Mouse (Mus musculus): ENCODE data around the gene Nol11. TPM values are rescaled to one million over a fixed set of nuclear protein-coding genes. Genes with fewer than 3 reads are reported as not detected.
"Not testable (repeated sequence)": the region's sequence is repeated elsewhere in the genome, so short reads cannot be mapped to it uniquely, and the experiment has no call there.

Nol11 gene
- total RNA-seq, 1 experiment, result 90.4 TPM

- DNase-seq (ENCODE audit: low read depth, low spot score); H3K36me3 ChIP-seq (ENCODE audit: control insufficient read depth, insufficient read depth, low read length, poor library complexity, severe bottlenecking); H3K4me3 ChIP-seq (ENCODE audit: insufficient read depth in 1 of 2, low read depth in 1 of 2, low read length in 2 of 2, poor library complexity in 1 of 2, severe bottlenecking in 1 of 2); in situ Hi-C loops (cut with MboI; ENCODE audit: low sequenced_read_pairs in 2 of 2, unreplicated experiment in 2 of 2); H3K9ac ChIP-seq (ENCODE audit: insufficient read depth, low read depth, low read length, poor library complexity, severe bottlenecking); H3K9me3 ChIP-seq (ENCODE audit: control insufficient read depth, insufficient read depth, low read depth, low read length); H3K4me1 ChIP-seq (ENCODE audit: control insufficient read depth in 2 of 2, insufficient read depth in 2 of 2, low read length in 2 of 2, poor library complexity in 1 of 2): not testable (repeated sequence)
- peak overlapping the region; percentile 82 for H3K27ac ChIP-seq (ENCODE audit: insufficient read depth, low read depth, low read length, poor library complexity, severe bottlenecking)
- TF ChIP-seq ZNF384 (IDR thresholded peaks at IDR 0.05; ENCODE audit: low read depth, low read length), result peak; percentile 73; the same call in 1 of the 2 replicates
Measured at GRCm38 (mm10) chr11:107136458-107136857, 52.7 kb downstream of the Nol11 start.

GRCm38 (mm10) chr11:107135741-107136140 lies 53.4 kb downstream of the Nol11 start:
- no peaks in the 10 kb centered on the region for H3K9me3 ChIP-seq (ENCODE audit: control insufficient read depth, insufficient read depth, low read depth, low read length)
- peak overlapping the region; percentile 82; the same call in 1 of the 2 replicates for H3K27ac ChIP-seq (ENCODE audit: insufficient read depth, low read depth, low read length, poor library complexity, severe bottlenecking)
- H3K36me3 ChIP-seq (ENCODE audit: control insufficient read depth, insufficient read depth, low read length, poor library complexity, severe bottlenecking), result no peaks in the 10 kb centered on the region
- TF ChIP-seq ZNF384 (IDR thresholded peaks at IDR 0.05; ENCODE audit: low read depth, low read length) (peak; percentile 86), MAFK (IDR thresholded peaks at IDR 0.05; ENCODE audit: insufficient read depth, low read depth, low read length) (no peak)
- in situ Hi-C loops (cut with MboI; ENCODE audit: low sequenced_read_pairs in 2 of 2, unreplicated experiment in 2 of 2), result no loop called here
- DNase-seq (ENCODE audit: low read depth, low spot score), result peak; percentile 80
- H3K4me3 ChIP-seq (ENCODE audit: insufficient read depth in 1 of 2, low read depth in 1 of 2, low read length in 2 of 2, poor library complexity in 1 of 2, severe bottlenecking in 1 of 2), result no peak overlapping the region
- H3K4me1 ChIP-seq (ENCODE audit: control insufficient read depth in 2 of 2, insufficient read depth in 2 of 2, low read length in 2 of 2, poor library complexity in 1 of 2), result peaks cover 0 to 4% of the 10 kb centered on the region in 2 experiments; a peak in 2 of 4 replicates
- no peak overlapping the region for H3K9ac ChIP-seq (ENCODE audit: insufficient read depth, low read depth, low read length, poor library complexity, severe bottlenecking)

- Histone ChIP-seq H3K36me3 (ENCODE audit: control insufficient read depth, insufficient read depth, low read length, poor library complexity, severe bottlenecking) (no peaks in the 10 kb centered on the region), H3K9me3 (ENCODE audit: control insufficient read depth, insufficient read depth, low read depth, low read length) (no peaks in the 10 kb centered on the region), H3K4me3 (ENCODE audit: insufficient read depth in 1 of 2, low read depth in 1 of 2, low read length in 2 of 2, poor library complexity in 1 of 2, severe bottlenecking in 1 of 2) (peak overlapping the region; percentile 80 to 86), H3K27ac (ENCODE audit: insufficient read depth, low read depth, low read length, poor library complexity, severe bottlenecking) (peak overlapping the region; percentile 76), H3K9ac (ENCODE audit: insufficient read depth, low read depth, low read length, poor library complexity, severe bottlenecking) (peak overlapping the region; percentile 69), H3K4me1 (ENCODE audit: control insufficient read depth in 2 of 2, insufficient read depth in 2 of 2, low read length in 2 of 2, poor library complexity in 1 of 2) (peaks cover 2 to 5% of the 10 kb centered on the region in 2 experiments; a peak in 2 of 4 replicates)
- DNase-seq (ENCODE audit: low read depth, low spot score), result peak; percentile 79
- in situ Hi-C loops (cut with MboI; ENCODE audit: low sequenced_read_pairs in 2 of 2, unreplicated experiment in 2 of 2), result no loop called here
- TF ChIP-seq ZC3H11A (IDR thresholded peaks at IDR 0.05; ENCODE audit: borderline replicate concordance, low read depth, low read length), result no peak
- TF ChIP-seq HCFC1 (IDR thresholded peaks at IDR 0.05; ENCODE audit: borderline replicate concordance, insufficient read depth, low read length), result no peak; the same call in 1 of the 2 replicates
- TF ChIP-seq ZNF384 (IDR thresholded peaks at IDR 0.05; ENCODE audit: low read depth, low read length), result no peak
- TF ChIP-seq CHD2 (IDR thresholded peaks at IDR 0.05; ENCODE audit: low read depth, low read length), result no peak
- TF ChIP-seq MAFK (IDR thresholded peaks at IDR 0.05; ENCODE audit: insufficient read depth, low read depth, low read length), result no peak
Measured at GRCm38 (mm10) chr11:107132426-107132825, 56.8 kb downstream of the Nol11 start.

GRCm38 (mm10) chr11:107131749-107132421 lies 57.3 kb downstream of the Nol11 start, which contains the start of gene Bptf:
Bptf (minus strand) TSS chr11:107132127.
- H3K9ac ChIP-seq (ENCODE audit: insufficient read depth, low read depth, low read length, poor library complexity, severe bottlenecking), result peak within 1 kb of the TSS; percentile 85
- in situ Hi-C loops (cut with MboI; ENCODE audit: low sequenced_read_pairs in 2 of 2, unreplicated experiment in 2 of 2), result no loop called here
- H3K27ac ChIP-seq (ENCODE audit: insufficient read depth, low read depth, low read length, poor library complexity, severe bottlenecking), result peak within 1 kb of the TSS; percentile 89
- peak within 1 kb of the TSS; percentile 86 to 91 for H3K4me3 ChIP-seq (ENCODE audit: insufficient read depth in 1 of 2, low read depth in 1 of 2, low read length in 2 of 2, poor library complexity in 1 of 2, severe bottlenecking in 1 of 2)
- H3K9me3 ChIP-seq (ENCODE audit: control insufficient read depth, insufficient read depth, low read depth, low read length), result no peaks in the 10 kb centered on the region
- no peaks in the 10 kb centered on the region for H3K36me3 ChIP-seq (ENCODE audit: control insufficient read depth, insufficient read depth, low read length, poor library complexity, severe bottlenecking)
- TF ChIP-seq CHD2 (IDR thresholded peaks at IDR 0.05; ENCODE audit: low read depth, low read length) (no peak), HCFC1 (IDR thresholded peaks at IDR 0.05; ENCODE audit: borderline replicate concordance, insufficient read depth, low read length) (peak; percentile 19; the same call in 1 of the 2 replicates)
- peak; percentile 71 for DNase-seq (ENCODE audit: low read depth, low spot score)
- H3K4me1 ChIP-seq (ENCODE audit: control insufficient read depth in 2 of 2, insufficient read depth in 2 of 2, low read length in 2 of 2, poor library complexity in 1 of 2), result peaks cover 2 to 5% of the 10 kb centered on the region in 2 experiments; a peak in 2 of 4 replicates

Data from ES-E14 (cell line).